Mouse (Mus musculus) limb, embryonic 14.5 days (tissue): Measurements from ENCODE around the gene Praf2. TPM values are rescaled to one million over a fixed set of nuclear protein-coding genes. Genes with fewer than 3 reads are reported as not detected.

Experiments
- ATAC-seq: fragments of 200-750 bp; cut with Nextera tagmentation; 2 replicates; pipeline ENCODE4 v1.8.0; 2017; ENCODE audit warnings: low read depth, moderate number of reproducible peaks, moderate TSS enrichment; ENCODE audit not compliant: low FRiP score
- DNase-seq: peaks from one replicate; pipeline ENCODE4 v3.0.0-alpha.2; 2015; ENCODE audit warnings: low spot score
- H3K27ac ChIP-seq: fragments of 300-500 bp; sonication (generic); replicated peaks from 2 replicates; pipeline ENCODE4 v1.5.1; 2014; ENCODE audit warnings: low read depth, mild to moderate bottlenecking, low read length, moderate library complexity, mixed read lengths
- H3K27me3 ChIP-seq: fragments of 300-500 bp; sonication (generic); 2 replicates; pipeline ENCODE4 v1.6.1; 2014; ENCODE audit warnings: low read length, mixed read lengths; ENCODE audit not compliant: control insufficient read depth, insufficient read depth
- H3K36me3 ChIP-seq: fragments of 300-500 bp; sonication (generic); 2 replicates; pipeline ENCODE4 v1.6.1; 2014; ENCODE audit warnings: mild to moderate bottlenecking, low read length, moderate library complexity, mixed read lengths; ENCODE audit not compliant: control insufficient read depth, insufficient read depth
- H3K4me1 ChIP-seq: fragments of 300-500 bp; sonication (generic); 2 replicates; pipeline ENCODE4 v1.6.1; 2014; ENCODE audit warnings: antibody characterized with exemption, low read length, mixed read lengths; ENCODE audit not compliant: control insufficient read depth, insufficient read depth
- H3K4me2 ChIP-seq: fragments of 300-500 bp; sonication (generic); replicated peaks from 2 replicates; pipeline ENCODE4 v1.6.1; 2014; ENCODE audit warnings: low read depth, mild to moderate bottlenecking, low read length, moderate library complexity; ENCODE audit not compliant: severe bottlenecking
- H3K4me3 ChIP-seq: fragments of 300-500 bp; sonication (generic); replicated peaks from 2 replicates; pipeline ENCODE4 v1.5.1; 2014; ENCODE audit warnings: low read length
- H3K9ac ChIP-seq: fragments of 300-500 bp; sonication (generic); 2 replicates; pipeline ENCODE4 v1.6.1; 2014; ENCODE audit warnings: mild to moderate bottlenecking, low read depth, low read length, moderate library complexity; ENCODE audit not compliant: severe bottlenecking
- H3K9me3 ChIP-seq: fragments of 300-500 bp; sonication (generic); 2 replicates; pipeline ENCODE4 v1.6.1; 2016; ENCODE audit warnings: low read length; ENCODE audit not compliant: control insufficient read depth
- POLR2A ChIP-seq: fragments of 200-500 bp; IDR thresholded peaks from 2 replicates; pipeline ENCODE4 v1.8.0; 2012; ENCODE audit warnings: inconsistent platforms, mild to moderate bottlenecking, moderate library complexity, borderline replicate concordance; ENCODE audit not compliant: insufficient read depth, insufficient read length; ENCODE audit errors: extremely low read depth
- WGBS: fragments of 180-500 bp; shearing (Covaris S2); extraction: QIAGEN DNeasy Blood & Tissue Kit; methylation state at CpG from one replicate; pipeline ENCODE4 v1.1.7; 2014; 5-methylcytosine and 5-hydroxymethylcytosine counted together
- polyA plus RNA-seq, 2 experiments: library from polyadenylated mRNA; depleted of rRNA in 1 of 2; stranded (reverse) in 1 of 2; unstranded in 1 of 2; fragments of >200 nt; fragmentation: Nextera tagmentation in 1 of 2; extraction: Ambion mirVana in 1 of 2; gene quantifications; 2 replicates each; pipeline versions ENCODE4 v1.2.1 to v1.2.3; 2012 to 2014

Praf2 gene
- polyA plus RNA-seq, 2 experiments = 83.7 to 89.4 TPM

GRCm38 (mm10) chrX:7778450-7779244 lies 50.4 kb downstream of the Praf2 start:
- ATAC-seq = no peak
- H3K4me3 ChIP-seq = no peak overlapping the region
- no peaks in the 10 kb centered on the region for H3K9me3 ChIP-seq
- H3K4me1 ChIP-seq = no peaks in the 10 kb centered on the region
- H3K27ac ChIP-seq = no peak overlapping the region
- H3K27me3 ChIP-seq = no peaks in the 10 kb centered on the region
- TF ChIP-seq POLR2A = no peak
- no peak overlapping the region for H3K9ac ChIP-seq
- H3K36me3 ChIP-seq = no peaks in the 10 kb centered on the region
- H3K4me2 ChIP-seq = no peak overlapping the region
- DNase-seq = no peak
- WGBS = 81% methylated on average over 7 of the region's 7 CpGs

GRCm38 (mm10) chrX:7779294-7779693 lies 51.1 kb downstream of the Praf2 start:
- Histone ChIP-seq H3K4me2 (no peak overlapping the region), H3K9ac (no peak overlapping the region), H3K9me3 (no peaks in the 10 kb centered on the region), H3K27me3 (no peaks in the 10 kb centered on the region), H3K4me1 (no peaks in the 10 kb centered on the region), H3K4me3 (no peak overlapping the region), H3K27ac (no peak overlapping the region), H3K36me3 (no peaks in the 10 kb centered on the region)
- ATAC-seq = no peak
- no peak for TF ChIP-seq POLR2A
- WGBS = 37% methylated on average over 3 of the region's 3 CpGs
- no peak for DNase-seq

Other genes starting within 250 kb of the Praf2 start
- 0.03 and 0.04 TPM in 2 replicates for gene Foxp3, start 154.8 kb upstream of the Praf2 start, polyA plus RNA-seq (2012; rRNA removed)
- not detected in 2 replicates for gene Foxp3, start 154.8 kb upstream of the Praf2 start, polyA plus RNA-seq (2014; fragmentation: Nextera tagmentation; extraction: Ambion mirVana)
- gene Ppp1r3f, start 154.2 kb upstream of the Praf2 start, polyA plus RNA-seq (2012; rRNA removed) = 6.0 and 6.4 TPM in 2 replicates
- 1.4 and 1.5 TPM in 2 replicates for gene Ppp1r3f, start 154.2 kb upstream of the Praf2 start, polyA plus RNA-seq (2014; fragmentation: Nextera tagmentation; extraction: Ambion mirVana)
- 23.5 and 26.8 TPM in 2 replicates for gene Ccdc22, start 122.9 kb upstream of the Praf2 start, polyA plus RNA-seq (2012; rRNA removed)
- gene Ccdc22, start 122.9 kb upstream of the Praf2 start, polyA plus RNA-seq (2014; fragmentation: Nextera tagmentation; extraction: Ambion mirVana) = 27.1 and 27.2 TPM in 2 replicates
- gene Cacna1f, start 121.4 kb upstream of the Praf2 start, polyA plus RNA-seq (2012; rRNA removed) = 0.04 TPM in 1 of 2 replicates, not detected in the other
- 0.04 TPM in 2 replicates for gene Cacna1f, start 121.4 kb upstream of the Praf2 start, polyA plus RNA-seq (2014; fragmentation: Nextera tagmentation; extraction: Ambion mirVana)
- 2.0 and 2.1 TPM in 2 replicates for gene Syp, start 90.0 kb upstream of the Praf2 start, polyA plus RNA-seq (2012; rRNA removed)
- 0.51 and 0.72 TPM in 2 replicates for gene Syp, start 90.0 kb upstream of the Praf2 start, polyA plus RNA-seq (2014; fragmentation: Nextera tagmentation; extraction: Ambion mirVana)
- gene Prickle3, start 71.2 kb upstream of the Praf2 start, polyA plus RNA-seq (2012; rRNA removed) = 23.4 and 27.5 TPM in 2 replicates
- gene Prickle3, start 71.2 kb upstream of the Praf2 start, polyA plus RNA-seq (2014; fragmentation: Nextera tagmentation; extraction: Ambion mirVana) = 9.5 and 13.8 TPM in 2 replicates
- gene Plp2, start 57.0 kb upstream of the Praf2 start, polyA plus RNA-seq (2012; rRNA removed) = 196 and 259 TPM in 2 replicates
- gene Plp2, start 57.0 kb upstream of the Praf2 start, polyA plus RNA-seq (2014; fragmentation: Nextera tagmentation; extraction: Ambion mirVana) = 190 and 201 TPM in 2 replicates
- gene Magix, start 47.2 kb upstream of the Praf2 start, polyA plus RNA-seq (2012; rRNA removed) = 0.38 and 0.55 TPM in 2 replicates
- 0.73 and 0.87 TPM in 2 replicates for gene Magix, start 47.2 kb upstream of the Praf2 start, polyA plus RNA-seq (2014; fragmentation: Nextera tagmentation; extraction: Ambion mirVana)
- 20.5 and 28.9 TPM in 2 replicates for gene Gpkow, start 31.3 kb upstream of the Praf2 start, polyA plus RNA-seq (2012; rRNA removed)
- gene Gpkow, start 31.3 kb upstream of the Praf2 start, polyA plus RNA-seq (2014; fragmentation: Nextera tagmentation; extraction: Ambion mirVana) = 37.8 and 43.9 TPM in 2 replicates
- gene Wdr45, start 14.1 kb upstream of the Praf2 start, polyA plus RNA-seq (2012; rRNA removed) = 48.6 and 56.5 TPM in 2 replicates
- gene Wdr45, start 14.1 kb upstream of the Praf2 start, polyA plus RNA-seq (2014; fragmentation: Nextera tagmentation; extraction: Ambion mirVana) = 20.4 and 25.3 TPM in 2 replicates
- 0.50 and 0.85 TPM in 2 replicates for gene Gm45208, start 6.2 kb upstream of the Praf2 start, polyA plus RNA-seq (2012; rRNA removed)
- gene Gm45208, start 6.2 kb upstream of the Praf2 start, polyA plus RNA-seq (2014; fragmentation: Nextera tagmentation; extraction: Ambion mirVana) = 0.43 and 0.48 TPM in 2 replicates
- 25.7 and 38.6 TPM in 2 replicates for gene Ccdc120, start 22.5 kb downstream of the Praf2 start, polyA plus RNA-seq (2012; rRNA removed)
- 14.9 and 16.0 TPM in 2 replicates for gene Ccdc120, start 22.5 kb downstream of the Praf2 start, polyA plus RNA-seq (2014; fragmentation: Nextera tagmentation; extraction: Ambion mirVana)
- gene Tfe3, start 34.1 kb downstream of the Praf2 start, polyA plus RNA-seq (2012; rRNA removed) = 24.4 and 25.3 TPM in 2 replicates
- gene Tfe3, start 34.1 kb downstream of the Praf2 start, polyA plus RNA-seq (2014; fragmentation: Nextera tagmentation; extraction: Ambion mirVana) = 22.1 and 22.2 TPM in 2 replicates
- gene Gripap1, start 61.3 kb downstream of the Praf2 start, polyA plus RNA-seq (2012; rRNA removed) = 60.2 and 63.0 TPM in 2 replicates
- 31.9 and 32.9 TPM in 2 replicates for gene Gripap1, start 61.3 kb downstream of the Praf2 start, polyA plus RNA-seq (2014; fragmentation: Nextera tagmentation; extraction: Ambion mirVana)
- gene Kcnd1, start 93.8 kb downstream of the Praf2 start, polyA plus RNA-seq (2012; rRNA removed) = 4.1 and 5.7 TPM in 2 replicates
- 1.7 and 2.2 TPM in 2 replicates for gene Kcnd1, start 93.8 kb downstream of the Praf2 start, polyA plus RNA-seq (2014; fragmentation: Nextera tagmentation; extraction: Ambion mirVana)
- gene Otud5, start 112.9 kb downstream of the Praf2 start, polyA plus RNA-seq (2012; rRNA removed) = 71.3 and 76.3 TPM in 2 replicates
- gene Otud5, start 112.9 kb downstream of the Praf2 start, polyA plus RNA-seq (2014; fragmentation: Nextera tagmentation; extraction: Ambion mirVana) = 38.3 and 38.7 TPM in 2 replicates
- gene Pim2, start 149.8 kb downstream of the Praf2 start, polyA plus RNA-seq (2012; rRNA removed) = 9.3 and 11.8 TPM in 2 replicates
- 4.2 and 4.6 TPM in 2 replicates for gene Pim2, start 149.8 kb downstream of the Praf2 start, polyA plus RNA-seq (2014; fragmentation: Nextera tagmentation; extraction: Ambion mirVana)
- gene Slc35a2, start 155.6 kb downstream of the Praf2 start, polyA plus RNA-seq (2012; rRNA removed) = 74.0 and 119 TPM in 2 replicates
- gene Slc35a2, start 155.6 kb downstream of the Praf2 start, polyA plus RNA-seq (2014; fragmentation: Nextera tagmentation; extraction: Ambion mirVana) = 29.1 and 30.0 TPM in 2 replicates
- 106 and 138 TPM in 2 replicates for gene Pqbp1, start 170.8 kb downstream of the Praf2 start, polyA plus RNA-seq (2012; rRNA removed)
- 93.0 and 105 TPM in 2 replicates for gene Pqbp1, start 170.8 kb downstream of the Praf2 start, polyA plus RNA-seq (2014; fragmentation: Nextera tagmentation; extraction: Ambion mirVana)
- gene Timm17b, start 170.9 kb downstream of the Praf2 start, polyA plus RNA-seq (2012; rRNA removed) = 50.1 and 57.8 TPM in 2 replicates
- 187 and 196 TPM in 2 replicates for gene Timm17b, start 170.9 kb downstream of the Praf2 start, polyA plus RNA-seq (2014; fragmentation: Nextera tagmentation; extraction: Ambion mirVana)
- not detected in 2 replicates for gene Gm10491, start 179.4 kb downstream of the Praf2 start, polyA plus RNA-seq (2012; rRNA removed)
- not detected in 2 replicates for gene Gm10491, start 179.4 kb downstream of the Praf2 start, polyA plus RNA-seq (2014; fragmentation: Nextera tagmentation; extraction: Ambion mirVana)
- gene Gm10490, start 181.1 kb downstream of the Praf2 start, polyA plus RNA-seq (2012; rRNA removed) = not detected in 2 replicates
- not detected in 2 replicates for gene Gm10490, start 181.1 kb downstream of the Praf2 start, polyA plus RNA-seq (2014; fragmentation: Nextera tagmentation; extraction: Ambion mirVana)
- gene Pcsk1n, start 191.4 kb downstream of the Praf2 start, polyA plus RNA-seq (2012; rRNA removed) = 0.93 and 0.95 TPM in 2 replicates
- 0.67 and 1.3 TPM in 2 replicates for gene Pcsk1n, start 191.4 kb downstream of the Praf2 start, polyA plus RNA-seq (2014; fragmentation: Nextera tagmentation; extraction: Ambion mirVana)
- gene Eras, start 200.2 kb downstream of the Praf2 start, polyA plus RNA-seq (2012; rRNA removed) = 0.05 and 0.10 TPM in 2 replicates
- gene Eras, start 200.2 kb downstream of the Praf2 start, polyA plus RNA-seq (2014; fragmentation: Nextera tagmentation; extraction: Ambion mirVana) = not detected in 2 replicates
- gene Hdac6, start 219.4 kb downstream of the Praf2 start, polyA plus RNA-seq (2012; rRNA removed) = 67.3 and 78.8 TPM in 2 replicates
- 28.1 and 32.3 TPM in 2 replicates for gene Hdac6, start 219.4 kb downstream of the Praf2 start, polyA plus RNA-seq (2014; fragmentation: Nextera tagmentation; extraction: Ambion mirVana)
- 1.5 and 2.0 TPM in 2 replicates for gene Gata1, start 249.6 kb downstream of the Praf2 start, polyA plus RNA-seq (2012; rRNA removed)
- 1.3 and 1.6 TPM in 2 replicates for gene Gata1, start 249.6 kb downstream of the Praf2 start, polyA plus RNA-seq (2014; fragmentation: Nextera tagmentation; extraction: Ambion mirVana)